9 mouse cellular contexts compared by ENCODE assay signal in the genomic region with DNA sequence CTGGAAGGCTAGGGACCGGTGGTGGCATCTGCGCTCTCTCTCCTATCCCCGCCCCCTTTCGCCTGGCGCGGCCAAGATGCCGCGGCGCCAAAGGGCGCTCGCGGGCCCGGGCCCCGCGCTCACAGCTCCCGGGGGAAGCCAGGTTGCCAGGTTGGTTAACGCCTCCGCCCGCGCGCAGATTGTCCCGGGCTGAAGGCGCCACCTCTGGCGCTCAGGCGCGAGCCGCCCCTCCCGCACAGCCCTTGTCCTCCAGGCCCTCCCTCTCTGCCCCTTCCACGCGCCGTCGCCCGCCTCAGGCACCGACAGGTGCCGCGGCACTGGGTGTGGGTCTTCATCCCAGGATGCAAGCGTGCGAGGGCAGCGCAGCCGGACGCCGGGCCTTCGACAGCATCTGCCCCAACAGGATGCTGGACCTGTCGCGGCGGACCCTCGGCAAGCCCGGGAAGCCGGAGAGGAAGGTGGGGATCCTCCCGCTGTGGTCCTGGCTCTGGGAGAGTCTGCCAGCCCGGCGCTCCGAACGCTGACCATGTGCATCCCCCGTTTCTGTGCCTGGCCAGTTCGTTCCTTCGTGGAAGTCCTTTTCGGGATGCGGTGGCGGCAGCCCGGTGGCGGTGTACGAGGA. TPM values are rescaled to one million over a fixed set of nuclear protein-coding genes. Genes with fewer than 3 reads are reported as not detected.
DNase-seq lines count a peak whose midpoint lies in the region; ATAC-seq and TF ChIP-seq lines count a peak whose summit lies in the region.
"Had no signal": no experiment of that assay in that cellular context is flagged by ENCODE, and none has a peak within 500 bp of the region (broad histone marks: within the 10 kb centered on the region; RNA-seq: fewer than 3 reads in every experiment).

A gene (plus strand): TSS at position 315 of the 622 bp plus-strand sequence.

- no peaks in the 10 kb centered on the region for H3K36me3 ChIP-seq in forebrain, embryonic 15.5 days
- H3K36me3 ChIP-seq in kidney, postnatal 0 days (ENCODE audit: insufficient read depth, low read length), result no peaks in the 10 kb centered on the region
- no peaks in the 10 kb centered on the region for H3K36me3 ChIP-seq in megakaryocyte, embryonic 14.5 days (replicated peaks; ENCODE audit: low read length)

- intact Hi-C loops in gastrocnemius, adult 2 months (cut with DNase I), result no loop called here

- WGBS in forebrain, embryonic 15.5 days, result under 1% methylated on average over 63 of the region's 63 CpGs
- under 1% methylated on average over 45 of the region's 63 CpGs for WGBS in kidney, postnatal 0 days

- no peak within 1 kb of the TSS for H3K27ac ChIP-seq in gastrocnemius, adult 2 months
- H3K27ac ChIP-seq in forebrain, embryonic 15.5 days (replicated peaks), result no peak within 1 kb of the TSS
- H3K27ac ChIP-seq in kidney, postnatal 0 days, result no peak within 1 kb of the TSS

- peak within 1 kb of the TSS; percentile 30 for H3K9ac ChIP-seq in forebrain, embryonic 15.5 days (replicated peaks)
- H3K9ac ChIP-seq in kidney, postnatal 0 days (ENCODE audit: low read depth, low read length), result no peak within 1 kb of the TSS

- H3K4me2 ChIP-seq in forebrain, embryonic 15.5 days (replicated peaks), result peak within 1 kb of the TSS; percentile 83
- H3K4me2 ChIP-seq in kidney, postnatal 0 days (ENCODE audit: low read length), result peak within 1 kb of the TSS; percentile 56

- H3K9me3 ChIP-seq in forebrain, embryonic 15.5 days, result no peaks in the 10 kb centered on the region
- H3K9me3 ChIP-seq in kidney, postnatal 0 days (replicated peaks; ENCODE audit: low read length), result no peaks in the 10 kb centered on the region
- no peaks in the 10 kb centered on the region; the same call in 1 of the 2 replicates for H3K9me3 ChIP-seq in megakaryocyte, embryonic 14.5 days

- no peak for TF ChIP-seq CTCF in gastrocnemius, adult 2 months (IDR thresholded peaks at IDR 0.05)
- no peak for TF ChIP-seq CTCF in kidney, postnatal 0 days (IDR thresholded peaks at IDR 0.05; ENCODE audit: low read depth)

- H3K4me1 ChIP-seq in forebrain, embryonic 15.5 days, result peaks cover 30% of the 10 kb centered on the region
- H3K4me1 ChIP-seq in kidney, postnatal 0 days (replicated peaks; ENCODE audit: insufficient read depth, low read length), result peaks cover 28% of the 10 kb centered on the region
- H3K4me1 ChIP-seq in megakaryocyte, embryonic 14.5 days, result peaks cover 45% of the 10 kb centered on the region

- H3K4me3 ChIP-seq in gastrocnemius, adult 2 months, result peak within 1 kb of the TSS; percentile 63
- peak within 1 kb of the TSS; percentile 45 for H3K4me3 ChIP-seq in forebrain, embryonic 15.5 days
- H3K4me3 ChIP-seq in kidney, postnatal 0 days (replicated peaks; ENCODE audit: low read depth, low read length), result peak within 1 kb of the TSS; percentile 36
- H3K4me3 ChIP-seq in megakaryocyte, embryonic 14.5 days (replicated peaks), result peak within 1 kb of the TSS; percentile 89

- peak; percentile 34 for DNase-seq in gastrocnemius, adult 2 months
- DNase-seq in gastrocnemius, adult 18-20 months (ENCODE audit: low spot score), result no peak
- DNase-seq in adrenal gland, postnatal 14 days, result peak; percentile 53
- peak; percentile 9 for DNase-seq in kidney, postnatal 0 days (ENCODE audit: low spot score)
- peak; percentile 47 for DNase-seq in testis, postnatal 10 days (ENCODE audit: low spot score)

- H3K27me3 ChIP-seq in forebrain, embryonic 15.5 days, result peaks cover 87% of the 10 kb centered on the region
- H3K27me3 ChIP-seq in kidney, postnatal 0 days (ENCODE audit: insufficient read depth, low read length), result peaks cover 81% of the 10 kb centered on the region
- H3K27me3 ChIP-seq in megakaryocyte, embryonic 14.5 days (replicated peaks), result peaks cover 93% of the 10 kb centered on the region

- ATAC-seq in forebrain, embryonic 15.5 days (replicated peaks), result peak; percentile 44
- peak; percentile 50 for ATAC-seq in kidney, postnatal 0 days (replicated peaks; ENCODE audit: low FRiP score, low read depth)
- no peak for ATAC-seq in erythroid progenitor cell, adult 5-6 weeks (replicated peaks; ENCODE audit: low FRiP score, poor library complexity, severe bottlenecking)

RNA-seq across cellular contexts. Expression of the gene that starts here (rescaled TPM):
- total RNA-seq in gastrocnemius, adult 2 months (2021), result not detected
- total RNA-seq in gastrocnemius, adult 18-20 months (2021), result not detected
- not detected in 2 replicates for total RNA-seq in adrenal gland, postnatal 14 days (2021)
- polyA plus RNA-seq in forebrain, embryonic 15.5 days (2015; fragmentation: Nextera tagmentation; extraction: Ambion mirVana), result 0.69 and 1.1 TPM in 2 replicates
- 0.05 TPM in 1 of 2 replicates, not detected in the other for polyA plus RNA-seq in kidney, postnatal 0 days (2015; fragmentation: Nextera tagmentation; extraction: Ambion mirVana)
- polyA plus RNA-seq in megakaryocyte, embryonic 14.5 days (2012; ENCODE audit: insufficient read depth, low replicate concordance), result not detected in 2 replicates
- total RNA-seq in erythroid progenitor cell, adult 5-6 weeks (2015; ENCODE audit: low replicate concordance), result not detected in 2 replicates
- not detected in 2 replicates for total RNA-seq in erythroid progenitor cell, adult 5-6 weeks (2017; ENCODE audit: low replicate concordance)
- total RNA-seq: heart, adult 18-20 months had no signal

Comparison
In these comparisons a context has a peak if more than half of its experiments do, and no peak if none do; other contexts are left out.
1. Peak in DNase-seq and H3K4me3 ChIP-seq in gastrocnemius, adult 2 months; RNA of the gene not detected or under 1 TPM.
2. Peak in DNase-seq in adrenal gland, postnatal 14 days; RNA of the gene not detected or under 1 TPM.
3. Peak in DNase-seq, ATAC-seq, H3K4me3 ChIP-seq and H3K4me2 ChIP-seq in kidney, postnatal 0 days; RNA of the gene not detected or under 1 TPM.
4. H3K4me3 ChIP-seq: peak in every context shown above with its lines; median percentile 89 in megakaryocyte, embryonic 14.5 days; 63 in gastrocnemius, adult 2 months; 45 in forebrain, embryonic 15.5 days; 36 in kidney, postnatal 0 days.